Mouse (Mus musculus): Measurements from ENCODE around the gene Rara.

DNA sequence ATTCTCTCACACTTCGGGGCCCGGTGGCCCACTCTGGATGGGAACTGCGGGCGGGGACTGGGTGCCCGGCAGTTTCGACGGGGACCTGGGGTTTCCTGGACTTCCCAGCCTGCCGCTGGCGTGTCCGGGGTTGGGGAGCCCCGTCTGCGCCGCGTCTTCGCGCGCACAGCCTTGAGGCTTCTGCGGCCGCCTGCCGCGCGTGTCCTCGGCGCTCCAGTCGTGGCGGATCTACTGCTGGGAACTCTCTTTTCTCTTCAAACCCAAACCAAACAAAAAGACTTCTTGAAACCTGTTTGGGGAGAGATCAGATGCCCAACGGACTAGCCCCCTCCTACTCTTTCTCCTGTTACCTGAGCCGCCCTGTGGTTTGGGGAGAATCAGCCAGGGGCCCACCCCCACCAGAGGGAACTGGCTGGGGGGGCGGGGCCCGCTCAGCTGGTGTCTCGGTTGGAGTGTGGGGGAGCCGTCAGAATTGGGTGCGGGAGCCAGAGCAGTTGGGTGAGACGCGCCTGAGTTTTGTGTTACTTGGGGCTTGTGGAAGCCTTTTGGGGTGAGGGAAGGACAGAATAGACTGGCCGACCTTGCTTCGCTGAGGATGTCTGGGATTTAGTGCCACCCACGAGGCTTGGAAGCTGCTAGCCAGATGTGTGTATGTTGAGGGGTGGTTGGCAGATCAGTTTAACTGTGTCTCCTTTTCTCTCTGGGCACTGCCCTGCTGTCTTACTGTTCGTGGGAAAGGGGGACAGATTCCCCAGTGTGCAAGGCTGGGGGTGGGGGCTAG is 10.5 kb downstream of the Rara start:
- TF ChIP-seq CTCF (IDR thresholded peaks at IDR 0.05; ENCODE audit: control insufficient read depth, insufficient read depth, insufficient read length) (no peak), MYOD1 (IDR thresholded peaks at IDR 0.05; ENCODE audit: control insufficient read depth, insufficient read length, low read depth) (no peak), MAX (IDR thresholded peaks at IDR 0.05) (no peak)

Measured in C2C12 (cell line).